Mouse (Mus musculus) NIH3T3 (cell line): ENCODE results near the gene Six6.

Experiments used
- DNase-seq: peaks from one replicate; pipeline ENCODE4 v3.0.0-alpha.2; 2012; ENCODE audit warnings: low read depth

The Six6 gene

GRCm38 (mm10) chr12:72939616-72940015 lies at the start of gene Six6:
Six6 (plus strand) TSS chr12:72939892.
- DNase-seq, result no peak

DNA sequence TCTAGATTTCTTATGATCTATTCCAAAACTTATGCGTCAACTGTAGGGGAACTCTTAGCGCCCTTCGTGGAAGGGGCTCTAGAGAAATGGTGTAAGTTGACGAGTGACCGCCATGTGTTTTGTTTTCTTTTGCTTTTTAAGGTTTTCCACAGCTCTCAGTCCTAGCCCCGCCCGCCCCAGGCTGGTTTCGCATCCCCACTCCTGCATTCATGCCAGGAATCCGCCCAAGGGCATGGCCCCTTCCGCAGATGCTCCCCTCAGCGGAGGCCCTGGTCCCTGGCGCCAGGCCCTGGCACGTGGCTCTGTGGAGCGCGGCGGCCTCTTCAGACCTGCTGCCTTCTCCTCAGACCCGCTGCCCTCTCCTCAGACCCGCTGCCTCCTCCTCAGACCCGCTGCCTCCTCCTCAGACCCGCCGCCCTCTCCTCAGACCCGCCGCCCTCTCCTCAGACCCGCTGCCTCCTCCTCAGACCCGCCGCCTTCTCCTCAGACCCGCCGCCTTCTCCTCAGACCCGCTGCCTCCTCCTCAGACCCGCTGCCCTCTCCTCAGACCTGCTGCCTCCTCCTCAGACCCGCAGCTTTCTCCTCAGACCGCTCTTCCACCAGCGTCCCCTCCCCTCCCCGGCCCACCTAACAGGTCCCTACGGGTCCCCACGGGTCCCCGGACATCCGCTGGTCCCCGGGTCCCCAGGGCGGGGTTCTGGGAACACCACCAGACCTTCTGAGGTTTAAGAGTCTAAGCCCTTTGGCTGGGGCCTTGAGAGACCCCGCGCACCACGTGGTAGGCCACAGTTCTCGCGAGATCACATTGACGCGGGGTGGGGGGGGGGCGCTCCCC lies 22.3 kb upstream of the Six6 start:
- DNase-seq, result no peak

DNA sequence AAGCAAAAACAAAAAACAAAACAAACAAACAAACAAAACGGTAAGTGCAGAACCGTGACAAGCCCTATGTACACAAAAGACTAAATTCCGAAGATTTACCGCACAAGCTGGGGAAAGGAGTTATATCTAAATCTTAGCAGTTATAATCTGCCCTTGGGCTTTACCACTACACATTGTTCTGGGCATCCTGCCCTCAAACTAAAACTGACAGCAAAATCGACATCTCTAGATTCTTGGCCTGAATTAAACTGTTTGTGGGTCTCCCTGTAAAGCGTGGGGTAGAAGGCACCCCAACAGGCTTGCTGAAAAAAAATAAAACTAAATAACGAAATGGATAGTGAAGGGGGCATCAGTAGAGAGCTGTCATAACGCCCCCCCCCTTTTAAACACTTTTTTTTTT lies 2.9 kb upstream of the Six6 start:
- peak; percentile 18 for DNase-seq

GRCm38 (mm10) chr12:72937537-72938120 lies 2.1 kb upstream of the Six6 start:
- DNase-seq, result no peak

- DNase-seq, result no peak
Observed at GRCm38 (mm10) chr12:72938176-72938575, 1.5 kb upstream of the Six6 start.

DNA sequence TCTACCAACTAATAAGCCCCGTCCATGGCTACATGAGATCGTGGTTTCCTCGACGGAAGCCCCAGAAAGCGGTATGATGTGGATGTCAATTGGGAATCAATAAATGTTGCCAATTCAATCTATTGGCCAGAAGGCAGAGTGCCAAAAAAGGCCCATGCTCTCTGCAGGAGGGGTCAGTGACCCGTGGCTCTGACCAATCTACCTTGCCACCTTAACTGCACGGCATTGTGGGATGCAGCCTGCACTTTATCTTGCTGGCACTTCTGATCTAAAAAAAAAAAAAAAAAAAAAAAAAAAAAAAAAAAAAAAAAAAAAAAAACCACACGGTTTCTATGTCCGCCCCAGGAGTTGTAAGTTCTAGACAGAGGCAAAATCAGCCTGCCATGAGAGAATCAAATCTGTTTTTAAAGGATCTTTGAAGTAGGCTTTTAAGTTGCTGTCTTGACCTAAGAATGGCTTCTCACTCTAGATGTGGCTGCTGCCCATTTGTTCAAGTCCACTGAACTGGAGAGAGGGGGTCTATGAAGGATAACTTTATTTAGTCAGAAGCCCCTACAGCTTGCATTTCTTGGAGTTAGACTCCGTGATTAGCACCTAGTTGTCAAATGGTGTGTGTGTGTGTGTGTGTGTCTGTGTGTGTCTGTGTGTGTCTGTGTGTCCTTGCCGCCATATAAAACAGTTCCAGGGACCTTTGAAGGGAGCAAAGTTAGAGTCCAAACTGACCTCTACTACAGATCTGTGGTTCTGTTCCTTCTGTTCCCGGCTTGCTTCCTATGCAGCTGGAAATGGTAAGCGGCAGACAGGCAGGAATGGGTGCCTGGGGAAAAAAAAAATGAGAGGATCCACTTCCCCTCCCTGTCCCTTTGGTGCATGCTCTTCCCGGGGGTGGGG lies 847 bp upstream of the Six6 start:
- DNase-seq, result no peak

DNA sequence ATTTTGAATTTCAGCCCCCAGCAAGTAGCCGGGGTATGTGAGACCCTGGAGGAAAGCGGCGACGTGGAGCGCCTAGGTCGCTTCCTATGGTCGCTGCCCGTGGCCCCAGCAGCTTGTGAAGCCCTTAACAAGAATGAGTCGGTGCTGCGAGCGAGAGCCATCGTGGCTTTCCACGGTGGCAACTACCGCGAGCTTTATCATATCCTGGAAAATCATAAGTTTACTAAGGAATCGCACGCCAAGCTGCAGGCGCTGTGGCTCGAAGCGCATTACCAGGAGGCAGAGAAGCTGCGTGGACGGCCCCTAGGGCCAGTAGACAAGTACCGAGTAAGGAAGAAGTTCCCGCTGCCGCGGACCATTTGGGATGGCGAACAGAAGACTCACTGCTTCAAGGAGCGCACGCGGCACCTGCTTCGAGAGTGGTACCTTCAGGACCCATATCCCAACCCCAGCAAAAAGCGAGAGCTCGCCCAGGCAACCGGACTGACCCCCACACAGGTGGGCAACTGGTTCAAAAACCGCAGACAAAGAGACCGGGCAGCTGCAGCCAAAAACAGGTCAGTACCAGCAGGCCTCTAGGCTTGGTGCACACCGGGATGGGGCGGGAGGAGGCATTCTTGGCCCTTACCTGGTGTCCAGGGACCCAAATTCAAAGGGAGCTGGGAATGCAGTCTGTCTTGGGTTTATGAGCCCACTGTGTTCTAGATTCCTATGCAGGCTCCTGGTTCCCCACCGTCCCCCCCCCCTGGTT lies 554 bp downstream of the Six6 start, which contains the start of gene 4930447C04Rik:
Gene 4930447C04Rik (minus strand): TSS at position 704 of the 751 bp plus-strand sequence.
- no peak for DNase-seq

DNA sequence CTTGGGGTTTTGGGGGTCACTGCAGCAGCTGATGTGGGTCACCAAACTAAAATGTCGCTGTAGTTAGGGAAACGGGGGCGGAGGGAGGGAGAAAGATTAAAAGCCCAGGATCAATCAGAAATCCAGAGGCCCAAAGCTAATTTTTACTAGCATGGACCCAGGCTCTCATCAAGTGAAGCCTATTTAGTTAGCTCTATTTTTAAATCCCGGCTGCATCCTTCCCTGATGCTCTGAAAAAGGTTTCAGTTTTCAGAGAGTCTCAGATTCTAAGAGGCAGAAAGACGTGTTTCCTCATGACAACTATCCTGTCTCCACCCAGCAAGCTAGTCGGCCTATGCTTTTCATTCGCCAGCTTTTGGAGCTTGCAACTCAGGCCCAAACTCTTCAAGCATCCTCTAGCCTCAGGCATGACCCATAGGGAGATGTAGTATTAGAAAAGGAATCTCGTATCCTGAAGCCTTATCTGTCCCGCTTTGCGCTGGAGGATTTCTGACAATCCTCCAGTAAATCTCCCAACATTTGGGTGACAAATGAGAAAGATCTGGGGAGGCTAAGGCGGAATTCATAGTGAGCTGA lies 1.2 kb downstream of the Six6 start:
- no peak for DNase-seq

GRCm38 (mm10) chr12:72941398-72942051 lies 1.8 kb downstream of the Six6 start:
- no peak for DNase-seq

GRCm38 (mm10) chr12:72942171-72942570 lies 2.5 kb downstream of the Six6 start:
- DNase-seq, result no peak

GRCm38 (mm10) chr12:72943574-72944110 lies 4.0 kb downstream of the Six6 start:
- DNase-seq, result no peak

- no peak for DNase-seq
Observed at GRCm38 (mm10) chr12:72944411-72945225, 4.9 kb downstream of the Six6 start.

- no peak for DNase-seq
Observed at GRCm38 (mm10) chr12:72945301-72946063, 5.8 kb downstream of the Six6 start.

DNA sequence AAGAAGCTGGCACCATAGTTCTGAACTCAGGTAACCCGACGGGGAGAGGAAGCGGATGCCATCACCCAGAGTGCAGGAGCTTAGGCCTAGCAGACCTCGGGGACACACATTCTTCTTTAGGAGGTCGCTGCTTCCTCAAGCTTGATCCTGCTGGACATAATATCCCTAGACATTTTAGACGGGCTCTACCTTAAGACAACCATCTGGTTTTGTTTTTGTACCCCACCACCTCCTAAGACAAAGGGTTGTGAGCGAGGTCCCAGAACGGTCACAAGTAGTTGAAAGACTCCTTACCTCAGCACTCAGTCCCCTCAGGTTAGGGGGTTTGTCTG lies 6.3 kb downstream of the Six6 start:
- no peak for DNase-seq

DNA sequence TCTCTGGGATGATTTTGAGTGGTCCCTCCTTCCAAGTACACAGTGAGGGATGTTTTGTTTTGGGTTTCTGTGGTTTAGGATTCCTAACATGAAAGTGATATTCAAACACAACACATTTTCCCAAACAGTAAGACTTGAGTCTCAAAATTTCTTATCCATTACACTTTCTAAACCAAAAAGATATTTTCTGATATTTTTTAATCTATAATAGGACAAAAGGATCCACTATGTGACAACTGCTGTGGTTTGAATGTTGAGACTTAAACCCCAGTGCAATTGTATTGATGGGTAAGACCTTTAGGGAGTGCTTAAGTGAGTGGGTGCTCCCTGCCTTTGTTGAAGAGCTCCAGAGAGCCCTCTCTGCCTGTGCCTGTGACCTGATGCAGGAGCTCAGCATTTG lies 7.1 kb downstream of the Six6 start:
- no peak for DNase-seq

GRCm38 (mm10) chr12:72947335-72947734 lies 7.6 kb downstream of the Six6 start:
- no peak for DNase-seq

- no peak for DNase-seq
Observed at GRCm38 (mm10) chr12:72953089-72953488, 13.4 kb downstream of the Six6 start.

DNA sequence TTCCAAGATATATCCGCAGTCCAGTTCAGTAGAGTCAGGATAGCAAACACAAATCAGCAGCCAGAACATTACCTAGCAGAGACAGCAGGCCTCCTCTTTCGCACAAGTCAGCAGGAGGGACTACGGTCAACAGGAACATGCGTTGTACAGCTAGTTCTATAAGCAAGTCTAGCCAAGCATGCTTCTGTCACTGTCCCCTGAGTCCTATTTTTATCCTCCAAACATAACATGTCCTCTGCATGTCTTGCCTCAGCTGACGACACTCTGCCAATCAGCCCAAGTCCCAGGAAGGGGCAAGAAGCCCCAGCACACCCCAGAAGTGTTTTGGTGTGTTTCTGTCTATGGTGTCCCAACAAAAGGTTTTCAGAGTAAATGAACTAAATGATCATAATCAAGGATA lies 14.2 kb downstream of the Six6 start:
- DNase-seq, result no peak

GRCm38 (mm10) chr12:72954906-72955305 lies 15.2 kb downstream of the Six6 start:
- DNase-seq, result peak; percentile 25
